Mouse (Mus musculus) left cerebral cortex, postnatal 10 days (tissue): ENCODE measurements around the gene 4930442H23Rik. TPM values are rescaled to one million over a fixed set of nuclear protein-coding genes. Genes with fewer than 3 reads are reported as not detected.

Experiments
- DNase-seq, 2 experiments: peaks; one replicate each; pipeline ENCODE4 v3.0.0; 2021 to 2022; ENCODE audit warnings: low spot score in 2 of 2, mixed read lengths in 1 of 2; ENCODE audit errors: extremely low spot score in 1 of 2
- intact Hi-C: fragments of 180-260 bp; cut with DNase I; formaldehyde crosslinking; loops from one replicate; pipeline ENCODE4 v1.15.1; 2025
- total RNA-seq, 2 experiments: library from RNA; stranded (reverse); gene quantifications; 2 replicates each; pipeline ENCODE4 v1.2.3; 2021

The 4930442H23Rik gene
- total RNA-seq, 2 experiments from 2014 or later, result not detected

DNA sequence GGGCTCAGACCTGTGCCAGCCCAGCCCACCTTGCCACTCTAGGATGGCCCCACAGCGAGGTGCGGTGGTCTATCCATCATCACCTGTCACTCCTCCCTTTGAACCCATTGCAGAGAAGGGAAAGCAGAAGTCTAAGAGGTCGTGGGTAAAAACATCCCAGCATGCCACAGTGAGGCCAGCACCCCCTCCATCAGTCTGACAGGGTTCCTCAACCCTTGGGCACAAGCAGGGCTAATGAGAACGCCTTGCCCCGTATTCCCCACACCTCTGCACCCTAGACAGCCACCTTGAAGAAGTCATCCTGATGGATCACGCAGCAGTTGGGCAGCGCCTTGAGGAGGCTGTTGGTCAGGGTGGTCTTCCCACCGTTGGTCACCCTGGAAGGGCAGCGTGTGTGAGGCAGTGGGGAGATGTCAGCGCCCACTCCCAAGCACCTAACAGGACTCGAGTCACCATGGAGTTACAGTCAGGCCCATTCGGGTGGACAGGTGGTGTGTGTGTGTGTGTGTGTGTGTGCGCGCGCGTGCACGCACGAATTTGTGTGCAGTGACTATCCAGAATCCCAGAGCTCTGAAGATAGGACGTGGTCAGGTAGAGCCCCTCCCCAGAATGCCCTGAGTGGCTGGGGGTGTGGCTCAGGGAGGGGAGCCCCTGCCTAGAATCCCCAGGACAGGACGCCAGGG, 17.1 kb upstream of the 4930442H23Rik start:
- DNase-seq, result no peak
- intact Hi-C loops, result loop anchor here (10.0 kb wide), 1 partner anchor 254 kb away; the partner anchor contains the start of gene Nfic

DNA sequence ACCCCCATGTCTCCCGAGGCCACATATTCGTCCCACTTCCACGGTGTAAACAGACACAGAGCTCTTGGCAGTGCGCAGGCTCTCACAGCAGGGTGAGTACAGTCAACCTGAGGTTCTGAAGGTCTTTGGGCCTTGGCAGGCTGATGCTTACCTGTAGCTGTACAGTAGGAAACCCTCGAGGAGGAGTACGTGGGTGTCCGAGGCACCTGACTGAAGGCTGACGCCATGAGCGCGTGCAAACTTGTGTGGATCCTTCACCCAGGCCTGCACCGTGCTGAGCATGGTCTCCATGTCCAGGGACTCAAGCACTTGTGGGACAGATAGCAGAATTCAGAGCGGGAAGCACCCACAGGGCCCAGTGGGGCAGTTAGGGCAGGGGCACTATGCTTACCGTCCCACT, 16.5 kb upstream of the 4930442H23Rik start:
- intact Hi-C loops, result loop anchor here (10.0 kb wide), 1 partner anchor 255 kb away; the partner anchor contains the start of gene Nfic
- DNase-seq, result no peak

DNA sequence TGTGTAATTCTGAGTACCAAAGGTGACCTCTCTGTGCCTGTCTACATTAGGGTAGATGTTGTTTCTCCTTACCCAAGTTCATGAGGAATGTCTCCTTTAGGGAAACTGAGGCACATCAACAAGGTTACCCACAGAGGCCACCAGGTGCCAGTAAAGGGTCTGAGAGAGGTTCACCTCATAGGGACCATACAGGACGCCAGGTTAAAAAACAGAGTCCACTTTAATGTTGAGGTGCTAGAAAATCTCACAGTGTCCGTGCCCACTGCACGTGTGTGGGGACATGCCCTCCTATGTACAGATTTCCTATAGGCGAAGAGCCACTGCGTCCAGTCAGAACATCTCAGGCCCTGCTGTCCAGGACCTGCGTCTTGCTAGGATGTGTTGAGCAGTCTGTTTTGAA, 15.3 kb upstream of the 4930442H23Rik start:
- no peak for DNase-seq
- intact Hi-C loops, result loop anchor here (5.0 kb wide), 1 partner anchor 148 kb away; no protein-coding TSS in a partner anchor

DNA sequence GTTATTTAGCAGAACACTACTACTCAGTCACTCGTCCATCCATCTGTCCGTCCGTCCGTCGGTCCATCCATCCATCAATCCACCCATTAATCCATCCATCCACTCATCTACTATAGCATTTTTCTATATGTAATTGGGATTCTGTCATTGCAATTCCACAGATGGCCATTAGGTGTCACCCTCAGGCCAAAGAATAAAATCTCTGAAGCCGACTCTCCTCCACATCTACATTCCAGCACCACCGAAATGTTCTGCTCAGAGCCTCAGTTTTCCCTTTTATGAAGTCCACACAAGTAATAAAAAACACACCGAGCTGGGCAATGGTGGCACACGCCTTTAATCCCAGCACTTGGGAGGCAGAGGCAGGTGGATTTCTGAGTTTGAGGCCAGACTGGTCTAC, 14.6 kb upstream of the 4930442H23Rik start:
- intact Hi-C loops, result loop anchor here (5.0 kb wide), 1 partner anchor 149 kb away; no protein-coding TSS in a partner anchor
- no peak for DNase-seq

DNA sequence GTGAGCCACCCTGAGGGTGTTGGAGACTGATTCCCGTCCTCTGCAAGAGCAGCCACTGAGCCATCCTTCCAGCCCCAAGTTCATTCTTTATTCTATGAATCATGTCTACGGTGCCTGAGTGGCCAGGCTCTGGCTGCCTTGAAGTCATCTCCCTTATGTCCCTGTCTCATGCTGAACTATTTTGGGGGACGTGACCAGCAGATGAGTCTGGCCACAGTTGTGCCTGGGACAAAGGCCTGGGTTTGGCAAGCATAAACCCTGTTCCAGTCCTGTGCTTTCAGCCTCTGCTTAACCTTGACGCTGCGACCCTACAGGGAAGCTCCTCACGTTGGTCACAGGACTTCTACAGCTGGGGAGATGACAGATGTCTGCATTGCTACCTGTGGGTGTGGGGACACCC, 13.7 kb upstream of the 4930442H23Rik start:
- intact Hi-C loops, result loop anchor here (5.0 kb wide), 1 partner anchor 150 kb away; no protein-coding TSS in a partner anchor
- DNase-seq, result no peak

DNA sequence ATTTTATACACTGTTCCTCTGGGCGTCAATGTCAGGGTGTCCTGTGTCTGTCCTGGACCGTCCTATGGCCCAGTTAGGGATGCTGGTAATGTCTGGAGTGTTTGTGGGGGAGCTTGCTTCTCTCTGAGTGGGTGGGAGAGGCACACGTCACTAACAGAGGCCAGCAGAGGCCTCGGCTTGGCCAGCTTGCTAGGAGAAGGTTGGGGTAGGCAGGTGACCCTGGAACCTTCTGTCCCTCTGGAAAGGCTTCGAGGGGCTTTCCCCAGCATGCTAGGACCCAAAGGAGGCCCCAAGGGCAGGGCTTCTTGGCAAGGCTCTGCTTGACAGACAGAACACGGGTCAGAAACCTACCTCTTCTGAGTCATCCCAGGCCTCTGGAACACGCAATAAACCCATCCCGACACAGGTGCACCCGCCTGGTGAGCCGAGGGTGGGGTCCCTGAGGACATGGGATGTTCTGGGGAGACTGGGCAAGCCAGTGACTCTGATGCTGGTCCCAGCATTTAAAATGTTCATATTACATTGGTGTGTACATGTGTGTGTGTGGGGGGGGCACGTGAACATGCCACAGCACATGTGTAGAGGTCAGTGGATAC, 12.9 kb upstream of the 4930442H23Rik start:
- no peak for DNase-seq
- intact Hi-C loops, result loop anchor here (5.0 kb wide), 1 partner anchor 151 kb away; no protein-coding TSS in a partner anchor

DNA sequence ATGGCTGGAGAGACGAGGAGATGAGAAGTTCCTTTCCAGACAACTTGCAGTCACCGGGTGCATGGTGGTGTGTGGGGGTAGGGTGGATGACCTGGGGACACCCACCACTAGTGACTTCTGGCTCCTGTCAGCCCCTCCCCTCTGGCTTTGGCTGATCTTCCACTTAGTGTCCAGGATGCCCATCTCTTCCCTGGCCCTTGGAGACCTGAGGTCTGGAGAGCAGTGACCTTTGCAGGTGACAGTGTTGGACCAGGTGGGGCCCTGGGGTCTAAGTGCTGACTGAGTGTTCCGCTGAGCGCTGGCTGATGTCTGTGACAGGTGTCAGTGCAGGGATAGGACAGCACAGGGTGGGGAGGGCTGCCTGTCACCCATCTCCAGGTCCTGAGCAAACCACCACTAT, 11.7 kb upstream of the 4930442H23Rik start:
- no peak for DNase-seq
- intact Hi-C loops, result loop anchor here (5.0 kb wide), 1 partner anchor 152 kb away; no protein-coding TSS in a partner anchor

DNA sequence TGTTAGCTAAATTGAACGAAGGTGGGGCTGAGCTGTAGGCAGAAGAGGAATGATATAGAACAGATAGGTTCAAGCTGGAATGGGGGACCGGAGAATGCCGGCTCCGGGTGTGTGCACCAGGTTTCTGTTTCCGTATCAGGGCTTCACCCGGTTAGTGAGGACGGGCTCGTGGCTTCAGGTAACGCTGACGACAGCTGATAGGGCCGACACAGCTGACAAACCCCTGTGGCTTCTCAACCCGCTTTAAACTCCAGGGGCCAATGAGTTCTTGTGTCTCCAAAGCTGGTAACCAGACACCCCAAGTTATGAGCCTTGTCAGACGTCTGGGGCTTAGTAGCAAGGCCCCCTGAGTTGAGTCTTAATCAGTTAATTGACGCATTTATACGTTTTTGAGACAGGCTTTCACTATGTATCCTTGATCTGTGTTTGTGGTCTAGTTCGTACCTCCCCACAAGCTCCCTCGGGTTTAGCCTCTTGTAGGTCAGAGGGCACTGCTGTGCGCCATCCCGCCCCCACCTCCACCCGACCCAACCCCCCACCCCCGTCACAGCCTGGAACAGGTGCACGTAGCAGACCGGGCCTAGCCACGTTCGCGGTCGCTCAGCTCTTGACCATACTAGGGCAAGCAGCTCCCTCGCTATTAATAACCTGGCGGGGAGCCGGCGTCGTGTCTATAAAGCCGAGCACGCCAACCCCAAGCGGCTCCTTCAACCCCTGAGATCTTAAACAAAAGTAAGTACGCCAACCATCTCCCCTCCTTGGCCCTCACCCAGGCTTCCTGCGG, 10.5 kb upstream of the 4930442H23Rik start:
- intact Hi-C loops, result no loop called here
- peak in 1 of 2 experiments; percentile 76 for DNase-seq

DNA sequence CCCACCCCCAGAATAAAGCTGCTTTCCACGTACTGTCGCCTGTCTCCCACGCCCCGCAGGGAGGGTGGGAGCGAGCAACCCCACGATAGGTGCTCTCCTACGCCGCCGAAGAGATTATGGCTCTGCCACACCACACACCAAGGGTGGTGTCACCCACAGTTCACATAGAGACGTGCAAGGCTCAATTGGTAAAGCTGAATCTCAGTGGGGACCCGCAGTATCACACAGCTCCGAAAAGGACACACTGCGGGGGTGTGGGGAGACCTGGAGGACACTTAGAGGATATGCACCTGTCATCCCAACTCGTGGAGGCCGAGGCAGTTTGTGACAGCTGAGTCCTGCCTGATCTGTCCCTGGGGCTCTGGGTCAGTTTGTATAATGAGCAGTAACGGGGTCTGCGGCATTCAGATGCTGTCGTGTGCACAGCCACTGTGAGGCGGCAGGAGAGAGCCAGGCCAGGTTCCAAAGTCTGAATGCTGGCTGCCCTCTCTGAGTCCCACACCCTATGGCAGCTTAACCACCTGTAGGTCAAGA, 9.4 kb upstream of the 4930442H23Rik start:
- intact Hi-C loops, result no loop called here
- no peak for DNase-seq

DNA sequence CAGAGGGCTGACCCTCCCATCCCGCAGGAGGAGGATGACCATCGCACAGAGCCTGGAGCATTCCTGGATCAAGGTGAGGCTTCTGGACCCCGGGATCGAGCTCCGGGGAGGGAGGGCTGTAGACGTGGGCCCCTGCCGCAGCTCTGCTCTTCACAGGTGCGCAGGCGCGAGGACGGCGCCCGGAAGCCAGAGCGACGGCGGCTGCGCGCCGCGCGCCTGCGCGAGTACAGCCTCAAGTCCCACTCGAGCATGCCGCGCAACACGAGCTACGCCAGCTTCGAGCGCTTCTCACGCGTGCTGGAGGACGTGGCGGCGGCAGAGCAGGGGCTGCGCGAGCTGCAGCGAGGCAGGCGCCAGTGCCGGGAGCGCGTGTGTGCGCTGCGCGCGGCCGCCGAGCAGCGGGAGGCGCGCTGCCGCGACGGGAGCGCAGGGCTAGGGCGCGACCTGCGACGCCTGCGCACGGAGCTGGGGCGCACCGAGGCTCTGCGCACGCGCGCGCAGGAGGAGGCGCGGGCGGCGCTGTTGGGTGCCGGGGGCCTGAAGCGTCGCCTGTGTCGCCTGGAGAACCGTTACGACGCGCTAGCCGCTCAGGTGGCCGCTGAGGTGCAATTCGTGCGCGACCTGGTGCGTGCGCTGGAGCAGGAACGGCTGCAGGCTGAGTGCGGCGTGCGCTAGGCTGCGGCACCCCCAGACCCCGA, 8.8 kb upstream of the 4930442H23Rik start:
- peak; percentile 83 to 90 for DNase-seq
- intact Hi-C loops, result no loop called here

DNA sequence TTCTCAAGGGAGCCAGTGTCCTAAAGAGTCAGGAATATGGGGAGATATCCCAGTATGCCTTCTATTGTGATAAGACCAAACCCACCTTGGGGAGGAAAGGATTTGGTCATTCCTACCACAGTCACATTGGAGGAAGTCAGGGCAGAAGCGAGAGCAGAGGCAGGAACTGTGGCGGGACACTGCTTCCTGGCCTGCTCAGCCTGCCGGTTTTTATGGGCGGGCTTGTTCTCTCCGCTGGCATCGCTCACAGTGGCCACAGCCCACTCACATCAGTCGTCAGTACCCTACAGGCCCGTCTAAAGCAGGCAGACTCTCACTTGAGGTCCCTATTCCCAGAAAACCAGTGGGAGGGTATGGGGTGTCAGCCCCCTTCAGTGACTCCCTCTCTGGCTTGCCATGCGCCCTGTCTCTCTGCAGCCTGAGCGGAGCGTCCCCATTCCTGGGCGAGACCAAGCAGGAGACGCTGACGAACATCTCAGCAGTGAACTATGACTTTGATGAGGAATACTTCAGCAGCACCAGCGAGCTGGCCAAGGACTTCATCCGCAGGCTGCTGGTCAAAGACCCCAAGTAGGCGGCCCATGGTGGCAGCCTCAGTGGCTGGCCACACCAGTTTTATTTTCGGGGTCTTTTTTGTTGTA, 7.8 kb upstream of the 4930442H23Rik start:
- intact Hi-C loops, result no loop called here
- no peak for DNase-seq

DNA sequence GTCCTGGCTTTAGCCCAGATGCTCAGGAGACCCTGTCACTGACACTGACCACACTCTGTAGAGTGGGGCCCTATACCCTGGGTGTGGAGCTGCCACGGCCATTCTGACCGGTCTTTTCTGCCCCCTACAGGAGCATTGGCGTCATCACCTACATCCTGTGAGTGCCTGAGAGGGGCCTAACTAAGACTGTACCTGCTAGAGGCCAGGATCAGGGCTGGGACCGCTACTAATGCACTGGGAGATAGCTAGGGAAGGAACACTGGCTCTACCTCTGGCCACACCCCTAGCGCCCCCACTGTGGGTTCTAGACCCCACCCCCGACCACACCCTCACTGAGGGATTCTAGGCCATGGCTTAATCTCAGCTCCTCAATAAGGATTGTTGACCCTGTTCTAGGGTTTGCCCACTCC, 7.3 kb upstream of the 4930442H23Rik start:
- intact Hi-C loops, result no loop called here
- no peak for DNase-seq

DNA sequence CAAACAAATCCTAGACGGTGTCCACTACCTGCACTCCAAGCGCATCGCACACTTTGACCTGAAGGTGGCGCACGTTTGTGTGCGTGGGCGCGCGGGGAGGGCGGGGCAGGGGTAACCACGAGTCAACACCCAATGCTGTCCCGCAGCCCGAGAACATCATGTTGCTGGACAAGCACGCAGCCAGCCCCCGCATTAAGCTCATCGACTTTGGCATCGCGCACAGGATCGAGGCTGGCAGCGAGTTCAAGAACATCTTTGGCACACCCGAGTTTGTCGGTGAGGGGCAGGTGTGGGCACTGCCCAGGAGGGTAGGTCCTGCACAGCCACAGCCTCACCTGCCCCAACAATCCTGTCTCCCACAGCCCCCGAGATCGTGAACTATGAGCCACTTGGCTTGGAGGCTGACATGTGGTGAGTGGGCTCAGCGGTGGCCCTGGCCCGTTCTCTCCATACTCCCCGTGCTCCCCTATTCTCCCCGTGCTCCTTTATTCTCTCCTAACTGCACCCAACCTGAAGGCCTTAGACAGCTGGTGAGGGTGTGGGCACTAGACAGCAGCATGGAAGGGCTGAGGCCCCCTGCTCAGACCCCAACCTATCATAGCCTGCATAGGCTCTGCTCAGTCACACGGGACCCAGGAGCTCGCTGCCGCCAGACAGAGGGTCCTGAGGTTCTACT, 6.7 kb upstream of the 4930442H23Rik start:
- intact Hi-C loops, result no loop called here
- no peak for DNase-seq

DNA sequence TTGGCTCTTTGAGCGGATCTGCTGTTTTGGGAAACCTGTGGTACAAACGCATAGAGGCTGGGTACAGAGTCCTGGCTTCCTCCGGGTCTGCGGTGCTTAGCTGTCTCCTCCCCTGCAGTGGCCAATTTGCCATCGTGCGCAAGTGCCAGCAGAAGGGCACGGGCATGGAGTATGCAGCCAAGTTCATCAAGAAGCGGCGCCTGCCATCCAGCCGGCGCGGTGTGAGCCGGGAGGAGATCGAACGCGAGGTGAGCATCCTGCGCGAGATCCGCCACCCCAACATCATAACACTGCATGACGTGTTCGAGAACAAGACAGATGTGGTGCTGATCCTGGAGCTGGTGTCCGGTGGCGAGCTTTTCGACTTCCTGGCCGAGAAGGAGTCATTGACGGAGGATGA, 6.2 kb upstream of the 4930442H23Rik start:
- no peak for DNase-seq
- intact Hi-C loops, result no loop called here

DNA sequence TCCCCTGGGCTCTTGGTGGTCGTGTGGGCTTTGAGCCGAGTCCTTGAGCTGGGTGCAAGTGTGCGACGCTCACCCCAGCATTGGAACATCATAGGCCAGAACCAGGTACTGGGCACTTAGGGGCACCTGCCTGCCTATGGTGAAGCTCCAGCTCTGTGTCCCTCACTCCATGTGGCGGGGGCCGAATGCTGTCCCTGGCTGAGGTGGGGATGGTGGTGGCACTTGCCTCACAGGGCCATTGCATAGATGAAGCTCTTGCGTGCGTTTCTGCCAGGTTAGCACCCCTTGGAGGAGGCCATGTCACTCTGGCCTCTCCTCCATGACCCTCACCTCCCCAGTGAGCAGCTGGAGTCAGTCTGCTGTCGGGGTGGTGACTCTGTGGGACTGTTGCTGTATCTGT, 3.5 kb upstream of the 4930442H23Rik start:
- intact Hi-C loops, result no loop called here
- no peak for DNase-seq

DNA sequence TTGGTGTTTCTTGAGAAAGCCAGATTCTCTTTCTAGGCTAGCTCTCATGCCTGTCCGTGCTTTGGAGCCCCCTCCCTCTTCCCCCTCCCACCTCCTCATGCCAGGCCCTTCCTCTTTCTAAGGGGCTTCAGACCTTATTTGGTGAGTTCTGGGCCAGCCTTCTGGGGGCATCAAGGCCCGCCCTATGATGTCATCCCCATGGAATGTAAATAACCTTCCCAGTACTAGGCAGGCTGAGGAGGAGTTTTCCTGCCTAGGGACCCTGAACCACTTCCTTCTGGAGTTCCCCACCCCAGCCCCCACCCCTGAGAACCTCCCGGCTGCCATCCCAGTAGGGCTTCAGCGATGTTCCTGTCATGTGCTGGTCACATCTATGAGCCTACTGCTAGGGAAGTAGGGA, 1.1 kb upstream of the 4930442H23Rik start:
- intact Hi-C loops, result no loop called here
- no peak for DNase-seq

DNA sequence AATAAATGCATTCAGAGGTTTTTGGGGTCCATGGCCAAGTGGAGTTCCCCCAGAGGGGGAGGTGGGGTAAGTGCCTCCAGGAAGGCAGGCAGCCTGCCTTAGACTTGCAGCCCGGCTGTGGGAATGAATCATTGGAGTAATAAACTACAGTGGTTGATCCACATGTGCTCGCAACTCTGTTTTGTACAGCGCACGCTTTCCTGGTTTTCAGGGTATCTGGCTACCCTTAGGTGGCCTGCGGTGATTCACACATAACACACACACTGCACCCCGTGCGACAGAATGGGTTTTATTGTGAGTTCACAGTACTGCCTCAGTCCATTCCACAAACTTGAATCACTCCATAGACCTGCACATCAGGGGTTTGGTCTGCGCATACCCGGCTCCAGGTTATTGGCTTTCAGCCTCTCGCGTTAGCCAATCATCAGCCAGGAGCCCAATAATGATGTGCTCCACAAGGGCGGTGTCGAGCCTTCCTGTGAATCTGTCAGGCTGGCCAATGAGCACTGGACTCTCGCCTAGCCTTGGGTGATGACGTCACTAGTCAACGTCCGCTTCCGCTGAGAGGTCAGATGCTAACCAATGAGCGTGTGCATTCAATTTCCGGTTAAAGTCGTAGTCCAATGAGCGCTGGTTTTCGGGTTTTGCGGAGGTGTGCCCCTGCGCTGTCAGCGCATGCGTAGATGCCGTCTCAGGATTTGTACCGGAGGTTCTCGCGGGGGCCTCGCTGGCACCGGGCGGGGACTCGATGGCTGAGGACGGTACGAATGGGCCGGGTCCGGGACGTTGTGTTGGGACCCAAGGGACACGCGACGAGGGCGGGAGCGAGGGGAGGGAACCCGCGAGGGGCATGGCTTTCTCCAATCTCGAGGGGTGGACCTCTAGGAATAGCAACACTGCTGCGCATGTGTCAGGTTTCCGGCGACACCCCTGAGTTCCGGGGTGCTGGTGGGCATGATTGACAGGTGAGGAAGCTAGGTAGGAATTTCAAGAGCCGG, 1.0 kb downstream of the 4930442H23Rik start, which contains the start of gene Dapk3:
Dapk3 (plus strand) TSS at position 670 of the 998 bp plus-strand sequence.
- intact Hi-C loops, result no loop called here
- peak; percentile 97 to 99 for DNase-seq
